Mouse (Mus musculus) olfactory bulb, adult 2 months (tissue): ENCODE measurements around the gene Tmem191c.

Experiments used
- CTCF ChIP-seq: fragments of 200-500 bp; IDR thresholded peaks from 2 replicates; pipeline ENCODE4 v1.5.1; 2012; ENCODE audit warnings: low read depth, mild to moderate bottlenecking, low read length, moderate library complexity; ENCODE audit not compliant: insufficient read depth
- POLR2A ChIP-seq: fragments of 200-500 bp; IDR thresholded peaks from 2 replicates; pipeline ENCODE4 v1.6.1; 2012; ENCODE audit warnings: mild to moderate bottlenecking, low read depth, low read length, moderate library complexity; ENCODE audit not compliant: insufficient read depth

GRCm38 (mm10) chr16:17271124-17271523 lies 4.8 kb upstream of the Tmem191c start:
- TF ChIP-seq CTCF = no peak
- TF ChIP-seq POLR2A = no peak
